In the genomic region with DNA sequence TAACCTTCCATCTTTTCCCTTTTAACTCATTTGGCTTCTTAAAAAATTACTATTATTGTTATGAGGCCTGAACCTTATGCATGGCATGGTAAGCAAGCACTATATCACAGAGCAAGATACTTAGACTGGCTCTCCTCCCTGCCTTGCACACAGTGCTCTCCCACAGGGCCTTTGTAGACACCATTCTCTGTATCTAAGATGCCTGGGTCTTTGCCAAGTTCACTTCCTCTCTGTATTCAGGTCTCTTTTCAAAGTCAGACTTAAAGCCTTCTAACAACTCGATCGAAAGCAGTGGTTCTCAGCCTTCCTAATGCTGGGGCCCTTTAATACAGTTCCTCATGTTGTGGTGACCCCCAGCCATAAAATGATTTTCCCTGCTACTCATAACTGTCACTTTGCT, we compare ENCODE assay signal across 25 mouse cellular contexts.
A peak's percentile ranks its signal among the peaks of the same experiment; 100 is the strongest.
DNase-seq lines count a peak whose midpoint lies in the region; ATAC-seq and TF ChIP-seq lines count a peak whose summit lies in the region.
"Had no signal": no experiment of that assay in that cellular context is flagged by ENCODE, and none has a peak within 500 bp of the region (broad histone marks: within the 10 kb centered on the region; RNA-seq: fewer than 3 reads in every experiment).

No protein-coding gene starts in this region.

- no peak overlapping the region for H3K4me2 ChIP-seq in forebrain, embryonic 14.5 days (ENCODE audit: low read length)
- no peak overlapping the region for H3K4me2 ChIP-seq in forebrain, embryonic 11.5 days (ENCODE audit: low read depth, low read length, severe bottlenecking)
- H3K4me2 ChIP-seq: embryonic facial prominence, embryonic 12.5 days; forebrain, embryonic 15.5 days; heart, embryonic 12.5 days; hindbrain, embryonic 12.5 days; kidney, embryonic 15.5 days; limb, embryonic 12.5 days; liver, embryonic 11.5 days; midbrain, embryonic 11.5 days had no signal

- H3K9ac ChIP-seq in forebrain, embryonic 14.5 days (ENCODE audit: low read length): no peak overlapping the region
- H3K9ac ChIP-seq in forebrain, embryonic 11.5 days (ENCODE audit: low read length): no peak overlapping the region
- H3K9ac ChIP-seq: embryonic facial prominence, embryonic 12.5 days; forebrain, embryonic 15.5 days; heart, embryonic 12.5 days; hindbrain, embryonic 12.5 days; kidney, embryonic 15.5 days; limb, embryonic 12.5 days; liver, postnatal 0 days had no signal

- peaks cover 13% of the 10 kb centered on the region; the same call in 1 of the 2 replicates for H3K36me3 ChIP-seq in forebrain, embryonic 14.5 days (ENCODE audit: control insufficient read depth, insufficient read depth, low read length)
- no peaks in the 10 kb centered on the region for H3K36me3 ChIP-seq in forebrain, embryonic 11.5 days (ENCODE audit: control insufficient read depth, insufficient read depth, low read length)
- peaks cover 25% of the 10 kb centered on the region for H3K36me3 ChIP-seq in thymus, adult 2 months (ENCODE audit: control insufficient read depth, insufficient read depth, low read length)
- H3K36me3 ChIP-seq: embryonic facial prominence, embryonic 12.5 days; hindbrain, embryonic 12.5 days had no signal

- no peak overlapping the region for H3K4me3 ChIP-seq in forebrain, embryonic 14.5 days (ENCODE audit: low read depth, low read length)
- H3K4me3 ChIP-seq in forebrain, embryonic 11.5 days (ENCODE audit: low read depth, low read length): no peak overlapping the region
- no peak overlapping the region for H3K4me3 ChIP-seq in thymus, adult 2 months (ENCODE audit: control insufficient read depth, insufficient read depth, low read length)
- H3K4me3 ChIP-seq: embryonic facial prominence, embryonic 12.5 days; erythroblast, embryonic 14.5 days; forebrain, embryonic 15.5 days; heart, embryonic 12.5 days; hindbrain, embryonic 12.5 days; kidney, embryonic 15.5 days; limb, embryonic 12.5 days had no signal

- no peaks in the 10 kb centered on the region for H3K9me3 ChIP-seq in forebrain, embryonic 14.5 days (replicated peaks; ENCODE audit: control insufficient read depth, low read length)
- H3K9me3 ChIP-seq in forebrain, embryonic 11.5 days (ENCODE audit: control insufficient read depth, low read length): no peaks in the 10 kb centered on the region
- H3K9me3 ChIP-seq: embryonic facial prominence, embryonic 12.5 days; forebrain, embryonic 15.5 days; G1E; hindbrain, embryonic 12.5 days; kidney, embryonic 15.5 days; limb, embryonic 12.5 days had no signal

- H3K27me3 ChIP-seq in forebrain, embryonic 14.5 days (replicated peaks; ENCODE audit: control insufficient read depth, insufficient read depth, low read length): no peaks in the 10 kb centered on the region
- no peaks in the 10 kb centered on the region for H3K27me3 ChIP-seq in forebrain, embryonic 11.5 days (ENCODE audit: control insufficient read depth, insufficient read depth, low read length)
- H3K27me3 ChIP-seq in thymus, adult 2 months (ENCODE audit: control insufficient read depth, insufficient read depth, low read length): no peaks in the 10 kb centered on the region
- H3K27me3 ChIP-seq: CH12.LX; embryonic facial prominence, embryonic 12.5 days; forebrain, embryonic 15.5 days; heart, embryonic 12.5 days; hindbrain, embryonic 12.5 days; kidney, embryonic 15.5 days; limb, embryonic 12.5 days had no signal

- no peak for TF ChIP-seq POLR2A in thymus, adult 2 months (IDR thresholded peaks at IDR 0.05; ENCODE audit: control insufficient read depth, extremely low read depth, insufficient read depth, low read length, poor library complexity)

- H3K27ac ChIP-seq in forebrain, embryonic 14.5 days (ENCODE audit: low read depth, low read length): no peak overlapping the region
- H3K27ac ChIP-seq in forebrain, embryonic 11.5 days (ENCODE audit: low read depth, low read length): no peak overlapping the region
- H3K27ac ChIP-seq in thymus, adult 2 months (ENCODE audit: control insufficient read depth, insufficient read depth, low read length): no peak overlapping the region
- H3K27ac ChIP-seq: embryonic facial prominence, embryonic 12.5 days; forebrain, embryonic 15.5 days; hindbrain, embryonic 12.5 days; kidney, embryonic 15.5 days; limb, embryonic 12.5 days; stomach, postnatal 0 days had no signal

- WGBS in forebrain, embryonic 14.5 days: 9% methylated on average over 2 of the region's 2 CpGs
- 64% methylated on average over 2 of the region's 2 CpGs for WGBS in forebrain, embryonic 11.5 days
- 6% methylated on average over 2 of the region's 2 CpGs for WGBS in thymus, adult 2 months

- DNase-seq in forebrain, embryonic 14.5 days (ENCODE audit: low spot score): peak; percentile 46
- DNase-seq in forebrain, embryonic 11.5 days (ENCODE audit: low spot score): no peak
- peak; percentile 19 for DNase-seq in kidney, adult 9 months
- DNase-seq in kidney, postnatal 14 days: no peak
- peak; percentile 26 for DNase-seq in thymus, postnatal 14 days
- no peak for DNase-seq in thymus, adult 2 months
- DNase-seq in naive thymus-derived CD4-positive, alpha-beta T cell, adult 2 months (ENCODE audit: low read depth): peak; percentile 55
- DNase-seq: adrenal gland, adult 2 months; cerebellum, adult 11-12 months; liver, postnatal 0 days; lung, postnatal 10 days had no signal

- no peak for ATAC-seq in forebrain, embryonic 14.5 days
- ATAC-seq in forebrain, embryonic 11.5 days (replicated peaks; ENCODE audit: low FRiP score): no peak
- no peak for ATAC-seq in erythroblast, adult 5-6 weeks (replicated peaks; ENCODE audit: low FRiP score, poor library complexity, severe bottlenecking)
- ATAC-seq: forebrain, embryonic 15.5 days; intestine, embryonic 16.5 days; liver, postnatal 0 days had no signal

- TF ChIP-seq CTCF in thymus, adult 2 months (IDR thresholded peaks at IDR 0.05; ENCODE audit: borderline replicate concordance, control insufficient read depth, extremely low read depth, insufficient read depth, low read length, poor library complexity): no peak

- peaks cover 5% of the 10 kb centered on the region; the same call in 1 of the 2 replicates for H3K4me1 ChIP-seq in forebrain, embryonic 14.5 days (ENCODE audit: control insufficient read depth, insufficient read depth, low read length)
- no peaks in the 10 kb centered on the region for H3K4me1 ChIP-seq in forebrain, embryonic 11.5 days (replicated peaks; ENCODE audit: control insufficient read depth, insufficient read depth, low read length)
- peaks cover 7% of the 10 kb centered on the region for H3K4me1 ChIP-seq in thymus, adult 2 months (replicated peaks; ENCODE audit: control insufficient read depth, insufficient read depth, low read length)
- H3K4me1 ChIP-seq: embryonic facial prominence, embryonic 12.5 days; heart, embryonic 12.5 days; hindbrain, embryonic 12.5 days; kidney, embryonic 15.5 days; limb, embryonic 12.5 days had no signal

Comparison
In these comparisons a context has a peak if more than half of its experiments do, and no peak if none do; other contexts are left out.
1. DNase-seq: peak in forebrain, embryonic 14.5 days (single experiment), kidney, adult 9 months (single experiment), thymus, postnatal 14 days (single experiment) and naive thymus-derived CD4-positive, alpha-beta T cell, adult 2 months (single experiment); none in forebrain, embryonic 11.5 days (single experiment), kidney, postnatal 14 days (single experiment) and thymus, adult 2 months (single experiment).